Mouse (Mus musculus): Measurements from ENCODE around the gene Nfkbie. TPM values are rescaled to one million over a fixed set of nuclear protein-coding genes. Genes with fewer than 3 reads are reported as not detected.

The Nfkbie gene
- total RNA-seq (2021) = 1 to 10 TPM; 2.6 to 3.2 TPM

DNA sequence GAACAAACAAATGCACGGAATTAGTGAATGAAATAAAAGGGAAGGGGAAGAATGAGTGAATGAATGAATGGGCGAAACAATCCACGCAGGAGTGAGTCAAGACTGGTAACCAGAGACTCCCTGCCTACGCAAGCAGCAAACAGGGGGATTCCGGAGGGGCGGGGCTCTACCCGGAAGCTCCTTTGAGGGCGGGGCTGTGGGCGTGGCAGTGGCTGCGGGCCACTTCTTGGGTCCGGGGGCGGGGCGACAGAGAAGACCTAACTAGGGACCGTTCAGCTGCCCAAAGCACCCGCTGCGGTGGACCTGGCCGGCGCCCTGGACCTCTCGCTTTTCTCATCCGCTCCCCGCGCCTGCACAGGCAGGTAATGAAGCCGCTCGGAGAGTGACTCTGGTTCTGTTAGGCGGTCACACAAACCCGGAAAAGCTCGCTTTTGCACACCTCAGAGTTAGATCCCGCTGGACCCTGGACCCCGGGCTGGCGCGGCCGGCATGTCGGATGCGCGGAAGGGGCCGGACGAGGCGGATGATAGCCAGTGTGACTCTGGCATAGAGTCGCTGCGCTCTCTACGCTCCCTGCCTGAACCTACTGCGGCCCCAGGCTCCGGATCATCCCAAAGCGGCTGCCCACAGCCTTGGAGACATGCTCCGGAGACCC, at the start of gene Nfkbie:
TSS of gene Nfkbie (plus strand) at position 252 of the 655 bp plus-strand sequence.
- DNase-seq (ENCODE audit: extremely low spot score in 1 of 2, low spot score in 1 of 2) = peak; percentile 74 to 77

DNA sequence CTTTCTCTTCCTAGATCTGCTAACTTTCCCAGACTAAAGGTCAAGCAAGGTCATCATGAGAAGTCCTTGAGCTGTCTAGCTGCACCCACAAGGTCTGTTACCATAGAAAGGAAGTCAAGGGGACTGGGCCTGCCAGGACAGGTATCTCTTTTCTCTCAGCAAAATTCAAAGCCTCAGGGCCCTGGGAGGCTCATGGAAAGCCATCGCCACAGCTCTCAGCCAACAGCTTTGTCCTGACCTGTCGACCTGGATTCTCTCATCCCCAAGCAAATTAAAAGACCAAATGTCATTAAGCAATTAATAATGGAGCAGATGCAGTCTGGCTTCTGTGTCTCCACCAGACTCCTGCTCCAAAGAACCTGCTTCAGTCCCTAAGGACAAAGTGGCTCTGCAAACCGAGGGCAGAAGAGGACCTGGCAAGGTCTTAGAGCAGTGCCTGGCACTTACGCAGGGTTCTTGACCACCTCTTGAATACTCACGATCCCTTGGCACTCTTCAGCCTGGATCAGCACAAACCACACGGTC, 49.5 kb upstream of the Nfkbie start:
- no peak for DNase-seq (ENCODE audit: extremely low spot score in 1 of 2, low spot score in 1 of 2)

DNA sequence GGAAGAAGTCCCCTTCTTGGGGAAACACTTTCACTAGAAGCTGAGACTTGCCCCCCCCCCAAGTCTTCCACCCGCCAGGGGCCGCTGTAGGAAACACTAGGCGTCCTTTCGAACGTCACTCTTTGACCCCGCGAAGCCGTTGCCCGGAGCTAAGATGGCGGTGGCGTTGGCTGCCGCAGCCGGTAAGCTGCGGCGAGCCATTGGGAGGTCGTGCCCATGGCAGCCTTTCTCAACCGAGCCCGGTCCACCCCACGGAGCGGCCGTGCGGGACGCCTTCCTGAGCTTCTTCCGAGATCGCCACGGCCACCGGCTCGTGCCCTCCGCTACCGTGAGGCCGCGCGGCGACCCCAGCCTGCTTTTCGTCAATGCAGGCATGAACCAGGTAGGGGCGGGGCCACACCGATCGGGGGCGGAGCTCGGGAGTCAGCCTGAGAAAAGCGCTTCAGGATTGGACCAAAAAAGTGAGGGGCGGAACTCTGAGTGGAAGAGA, 48.8 kb upstream of the Nfkbie start, which contains the start of gene Aars2:
TSS of gene Aars2 (plus strand) at position 142 of the 490 bp plus-strand sequence.
- DNase-seq (ENCODE audit: extremely low spot score in 1 of 2, low spot score in 1 of 2) = peak; percentile 90 to 94

DNA sequence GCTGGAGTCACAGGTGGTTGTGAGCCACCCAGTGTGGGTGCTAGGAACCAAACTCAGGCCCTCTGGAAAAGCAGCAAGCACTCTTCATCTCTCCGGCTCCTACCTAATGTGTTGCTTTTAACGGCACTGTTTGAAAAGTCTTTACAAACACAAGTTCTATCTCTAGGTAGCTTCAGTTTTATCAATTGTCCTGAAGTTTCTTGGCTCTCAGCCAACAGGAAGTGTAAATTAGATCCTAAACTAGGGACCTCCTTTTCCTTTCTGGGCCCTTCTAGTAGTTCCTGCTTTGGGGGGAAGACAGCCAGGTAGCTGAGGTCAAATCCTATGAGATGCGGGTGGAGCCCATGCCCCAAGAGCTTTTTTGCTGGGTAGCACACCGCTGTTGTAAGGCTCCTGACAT, 44.6 kb upstream of the Nfkbie start:
- no peak for DNase-seq (ENCODE audit: extremely low spot score in 1 of 2, low spot score in 1 of 2)

DNA sequence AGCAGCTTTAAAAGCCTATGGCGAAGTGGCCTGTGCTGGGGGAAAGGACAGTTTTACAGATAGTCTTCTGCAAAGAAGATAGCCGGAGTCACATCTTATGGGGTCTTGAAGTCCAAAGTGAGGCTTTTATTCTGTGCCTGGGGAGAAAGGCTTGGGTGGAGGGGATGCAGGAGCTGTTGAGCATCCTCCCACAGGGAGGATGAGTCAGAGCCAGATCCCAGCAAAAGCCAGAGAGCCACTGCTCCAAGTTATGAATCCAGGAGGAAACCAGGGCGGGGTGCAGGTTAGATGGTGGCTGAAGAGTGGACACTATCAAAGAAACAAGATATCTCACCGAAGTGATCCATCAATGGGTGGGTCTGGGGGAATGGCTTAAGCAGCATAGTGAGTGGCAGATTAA, 43.7 kb upstream of the Nfkbie start:
- DNase-seq (ENCODE audit: extremely low spot score in 1 of 2, low spot score in 1 of 2) = no peak

DNA sequence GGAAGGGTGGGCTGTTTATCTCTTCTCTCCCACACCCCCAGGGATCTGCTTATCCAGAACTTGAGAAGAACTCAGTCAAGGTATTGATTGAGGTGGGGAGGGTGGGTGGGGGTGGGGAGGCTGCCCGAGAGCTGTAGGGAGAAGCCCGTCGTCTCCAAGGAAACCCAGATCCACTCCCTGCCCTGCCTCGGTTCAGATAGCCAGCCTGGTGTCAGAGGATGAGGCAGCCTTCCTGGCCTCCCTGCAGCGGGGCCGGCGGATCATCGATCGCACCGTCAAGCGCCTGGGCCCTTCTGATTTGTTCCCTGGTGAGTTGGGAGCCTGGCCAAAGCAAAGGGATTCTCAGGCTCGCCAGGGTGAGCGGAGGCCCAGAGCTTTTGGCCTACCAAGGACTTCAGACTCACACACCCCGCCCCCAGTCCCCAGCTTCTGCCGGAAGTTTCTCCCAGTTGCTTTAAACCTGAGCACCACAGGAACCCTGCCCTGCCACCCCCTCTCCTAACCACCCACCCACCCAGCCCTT, 40.2 kb upstream of the Nfkbie start:
- no peak for DNase-seq (ENCODE audit: extremely low spot score in 1 of 2, low spot score in 1 of 2)

DNA sequence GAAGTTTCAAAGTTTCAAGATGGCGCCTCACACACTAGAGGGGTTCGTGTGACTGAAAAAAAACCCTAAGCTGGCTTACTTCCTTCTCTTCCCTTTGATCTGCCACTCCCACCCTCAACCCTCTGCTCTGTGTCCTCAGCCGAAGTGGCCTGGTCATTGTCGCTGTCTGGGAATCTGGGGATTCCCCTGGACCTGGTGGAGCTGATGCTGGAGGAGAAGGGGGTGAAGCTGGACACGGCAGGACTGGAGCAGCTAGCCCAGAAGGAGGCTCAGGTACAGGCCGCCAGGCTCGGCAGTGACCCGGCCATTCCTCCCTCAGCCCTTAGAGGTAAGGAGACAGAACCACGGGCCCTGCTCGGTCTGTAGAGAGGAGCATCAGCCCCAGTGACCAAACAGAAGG, 39.7 kb upstream of the Nfkbie start:
- no peak for DNase-seq (ENCODE audit: extremely low spot score in 1 of 2, low spot score in 1 of 2)

DNA sequence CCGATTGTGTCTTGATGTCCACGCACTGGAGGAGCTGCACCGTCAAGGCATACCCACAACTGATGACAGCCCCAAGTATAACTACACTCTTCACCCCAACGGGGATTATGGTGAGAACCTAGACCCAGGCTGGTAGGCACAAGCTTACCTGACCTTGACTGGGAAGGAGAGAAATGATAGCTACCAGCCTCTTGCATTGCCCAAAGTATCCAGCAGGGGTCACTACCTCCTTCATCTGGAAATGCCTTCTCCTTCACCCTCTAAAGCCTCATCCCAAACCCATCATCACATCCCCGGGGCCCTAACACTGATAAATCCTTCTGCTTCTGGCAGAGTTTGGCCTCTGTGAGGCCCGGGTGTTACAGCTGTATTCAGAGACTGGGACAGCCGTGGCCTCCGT, 39.0 kb upstream of the Nfkbie start:
- DNase-seq (ENCODE audit: extremely low spot score in 1 of 2, low spot score in 1 of 2) = peak; percentile 83 to 97

DNA sequence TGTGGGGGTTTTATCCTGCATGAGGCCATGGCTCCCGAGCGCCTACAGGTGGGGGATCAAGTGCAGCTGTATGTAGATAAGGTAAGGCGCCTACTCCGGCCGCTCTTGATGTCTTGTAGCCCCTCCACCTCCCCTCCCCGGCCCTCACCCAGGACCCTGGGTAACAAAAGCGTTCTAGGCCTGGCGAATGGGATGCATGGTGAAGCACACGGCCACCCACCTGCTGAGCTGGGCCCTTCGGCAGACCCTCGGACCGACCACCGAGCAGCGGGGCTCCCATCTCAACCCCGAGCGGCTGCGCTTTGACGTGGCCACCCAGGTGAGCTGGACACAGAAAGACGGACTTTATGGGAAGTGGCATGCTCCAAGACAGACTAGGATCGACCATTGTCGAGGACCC, 38.4 kb upstream of the Nfkbie start:
- DNase-seq (ENCODE audit: extremely low spot score in 1 of 2, low spot score in 1 of 2) = no peak

DNA sequence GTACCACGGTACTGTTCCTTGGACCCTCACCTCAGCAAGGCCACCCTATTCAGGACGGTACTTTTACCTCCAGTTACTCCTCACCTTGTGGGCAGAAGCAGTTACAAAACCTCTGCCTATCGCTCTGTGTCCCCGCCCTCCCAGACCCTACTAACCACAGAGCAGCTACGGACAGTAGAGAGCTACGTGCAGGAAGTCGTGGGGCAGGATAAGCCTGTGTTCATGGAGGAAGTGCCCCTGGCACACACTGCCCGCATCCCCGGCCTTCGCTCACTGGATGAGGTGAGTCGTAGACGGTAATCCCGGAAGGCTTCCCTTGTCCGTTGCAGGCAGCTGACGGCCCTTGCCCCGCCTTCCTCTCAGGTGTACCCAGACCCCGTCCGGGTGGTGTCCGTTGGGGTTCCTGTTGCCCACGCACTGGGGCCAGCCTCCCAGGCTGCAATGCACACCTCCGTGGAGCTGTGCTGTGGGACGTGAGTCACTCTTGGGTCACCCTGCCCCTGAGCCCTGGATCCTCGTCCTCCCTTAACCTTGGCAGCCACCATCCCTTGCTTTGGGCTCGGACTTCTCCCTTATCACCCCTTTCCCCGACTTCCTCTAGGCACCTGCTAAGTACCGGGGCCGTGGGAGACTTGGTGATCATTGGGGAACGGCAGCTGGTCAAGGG, 37.8 kb upstream of the Nfkbie start:
- no peak for DNase-seq (ENCODE audit: extremely low spot score in 1 of 2, low spot score in 1 of 2)

DNA sequence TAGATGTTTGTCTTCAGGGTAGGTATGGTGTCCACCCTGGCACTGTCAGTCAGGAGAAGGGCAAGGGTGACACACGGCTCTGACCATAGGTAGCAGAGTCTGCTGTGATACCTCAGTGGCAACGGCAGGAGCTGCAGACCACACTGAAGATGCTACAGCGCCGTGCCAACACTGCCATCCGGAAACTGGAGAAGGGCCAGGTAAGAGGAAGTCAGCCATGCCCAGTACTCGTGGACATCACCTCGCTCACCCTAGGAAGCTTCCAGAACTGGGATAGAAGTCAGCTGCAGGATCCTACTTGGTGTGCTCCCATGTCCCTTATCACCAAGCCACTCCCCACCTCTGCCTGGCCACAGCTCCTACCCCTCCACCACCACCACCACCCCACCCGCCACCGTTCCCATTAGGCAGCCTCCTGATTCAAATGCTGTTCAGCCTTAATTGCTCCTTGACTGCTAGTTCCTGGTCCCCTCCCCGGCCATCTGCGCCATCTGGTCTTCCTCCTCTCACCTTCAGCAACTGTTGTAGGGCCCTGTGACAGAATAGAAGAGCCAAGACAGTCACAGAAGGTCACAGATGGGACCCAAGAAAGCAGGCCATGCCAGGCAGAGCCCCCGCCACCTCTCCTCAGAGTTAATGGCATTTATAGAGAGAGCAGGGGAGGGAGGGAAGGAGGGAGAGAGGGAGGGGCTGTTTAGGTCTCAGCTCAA, 36.6 kb upstream of the Nfkbie start:
- no peak for DNase-seq (ENCODE audit: extremely low spot score in 1 of 2, low spot score in 1 of 2)

DNA sequence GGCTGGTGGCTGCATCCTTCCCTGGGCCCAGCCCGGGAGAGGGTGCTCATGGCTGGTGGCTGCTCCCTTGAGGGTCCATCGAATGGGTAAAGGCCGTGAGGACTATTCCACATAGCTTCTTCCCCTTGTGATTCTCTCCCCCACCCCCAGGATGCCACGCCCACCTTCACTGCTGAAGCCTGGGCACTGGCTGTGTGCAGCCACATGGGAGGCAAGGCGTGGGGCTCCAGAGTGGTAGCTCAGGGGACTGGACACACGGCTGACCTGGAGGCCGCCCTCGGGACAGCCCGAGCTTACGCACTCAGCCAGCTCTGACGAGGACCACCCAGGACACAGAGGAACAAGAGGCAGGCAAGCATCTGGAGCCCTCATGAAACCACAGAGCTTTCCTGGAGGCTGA, 35.4 kb upstream of the Nfkbie start:
- no peak for DNase-seq (ENCODE audit: extremely low spot score in 1 of 2, low spot score in 1 of 2)

DNA sequence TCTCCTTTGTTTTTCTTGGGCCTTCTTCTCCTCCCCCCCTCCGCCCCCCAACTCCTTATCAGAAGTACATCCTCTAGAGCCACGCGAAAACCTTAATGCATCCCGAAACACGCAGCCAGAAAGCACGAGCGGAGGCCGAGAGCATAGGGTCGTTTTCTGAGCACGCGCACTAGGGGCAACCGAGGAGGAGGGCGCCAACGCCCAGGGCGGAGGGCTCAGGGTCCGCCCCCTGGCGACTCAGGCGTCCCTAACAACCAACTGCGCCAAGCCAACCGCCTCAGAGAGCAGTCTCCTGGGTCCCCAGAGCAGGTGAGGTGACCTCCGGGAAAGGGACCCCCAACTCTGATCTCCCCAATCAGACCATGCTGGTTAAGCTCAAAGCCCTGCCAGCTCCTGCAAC, 32.2 kb upstream of the Nfkbie start, which contains the start of gene Tcte1:
TSS of gene Tcte1 (plus strand) at position 172 of the 400 bp plus-strand sequence.
- DNase-seq (ENCODE audit: extremely low spot score in 1 of 2, low spot score in 1 of 2) = no peak

DNA sequence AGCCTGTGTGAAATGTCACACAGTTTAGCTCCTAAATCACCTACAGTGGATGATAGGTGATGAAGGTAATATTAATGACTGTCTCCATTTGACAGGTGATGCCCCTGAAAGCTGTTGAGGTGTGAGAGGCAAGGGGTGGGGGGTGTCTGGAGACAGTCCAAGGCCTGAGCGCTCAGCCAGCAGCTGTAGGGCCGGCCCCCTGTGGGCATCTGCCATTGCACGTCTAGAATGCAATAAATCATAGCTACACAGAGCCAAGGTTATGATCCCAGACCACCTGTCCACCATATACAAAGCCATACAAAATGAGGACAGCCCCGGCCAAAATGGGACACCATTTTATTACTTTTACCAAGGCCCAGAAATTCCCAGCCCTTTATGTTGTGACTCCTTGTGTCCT, 30.5 kb upstream of the Nfkbie start:
- DNase-seq (ENCODE audit: extremely low spot score in 1 of 2, low spot score in 1 of 2) = no peak

DNA sequence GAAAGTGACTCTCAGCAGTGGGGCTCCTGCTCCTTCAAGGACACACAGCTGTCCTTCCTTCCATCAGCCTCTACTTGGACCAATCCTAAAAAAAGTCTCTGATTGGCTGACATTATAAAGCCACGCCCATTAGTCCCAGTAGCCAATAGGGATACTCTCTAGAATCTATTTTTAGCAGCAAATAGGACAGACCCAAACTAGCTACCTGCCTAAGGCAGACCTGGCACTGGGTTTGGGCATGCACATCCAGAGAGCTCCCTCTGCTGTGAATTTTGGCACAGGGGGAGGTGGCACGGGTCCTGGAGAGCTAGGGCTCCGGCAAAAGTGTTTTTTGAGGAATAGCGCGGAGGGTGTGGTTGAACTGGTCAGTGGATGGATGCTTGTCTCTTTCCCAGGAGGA, 28.9 kb upstream of the Nfkbie start:
- no peak for DNase-seq (ENCODE audit: extremely low spot score in 1 of 2, low spot score in 1 of 2)

DNA sequence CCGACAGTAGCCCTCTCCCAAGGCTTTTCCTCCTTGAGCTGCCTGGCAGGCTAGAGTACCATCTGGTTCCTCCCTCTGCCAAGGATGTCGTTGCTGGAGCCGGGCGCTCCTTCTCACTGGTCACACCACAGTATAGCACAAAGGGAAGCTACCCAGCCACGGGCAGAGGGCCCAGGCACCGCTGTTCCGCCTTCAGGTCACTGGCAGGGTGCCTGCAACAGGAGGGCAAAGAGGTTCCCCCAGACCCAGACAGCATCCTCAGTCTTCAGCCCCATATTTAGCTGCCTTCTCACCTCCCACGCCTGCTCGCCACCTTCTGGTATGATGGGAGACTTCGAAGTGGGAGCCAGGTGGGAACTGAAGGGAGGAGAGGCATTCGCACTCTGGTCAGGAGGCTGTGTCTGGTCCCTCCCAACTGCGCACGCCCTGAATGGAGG, 25.1 kb upstream of the Nfkbie start:
- peak in 1 of 2 experiments; percentile 53 for DNase-seq (ENCODE audit: extremely low spot score in 1 of 2, low spot score in 1 of 2)

DNA sequence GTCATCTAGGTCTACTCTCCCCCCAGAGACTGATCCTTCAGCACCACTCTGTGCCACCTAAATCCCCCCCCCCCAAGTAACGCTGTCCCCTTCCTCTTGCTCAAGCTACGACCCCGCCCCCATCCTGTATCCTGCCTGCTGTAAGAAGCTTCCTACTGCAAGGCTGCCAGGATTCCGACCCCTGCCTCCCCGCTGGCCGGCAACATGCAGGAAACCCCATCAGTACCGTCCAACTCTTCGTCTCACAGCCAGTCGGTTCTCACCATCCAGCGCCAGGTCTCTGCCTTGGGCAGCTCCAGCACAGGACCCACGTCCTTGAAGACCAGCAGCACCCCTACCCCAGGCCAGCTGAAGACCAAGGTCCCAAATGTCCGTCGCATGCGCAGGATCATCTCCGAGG, 22.6 kb upstream of the Nfkbie start:
- no peak for DNase-seq (ENCODE audit: extremely low spot score in 1 of 2, low spot score in 1 of 2)

DNA sequence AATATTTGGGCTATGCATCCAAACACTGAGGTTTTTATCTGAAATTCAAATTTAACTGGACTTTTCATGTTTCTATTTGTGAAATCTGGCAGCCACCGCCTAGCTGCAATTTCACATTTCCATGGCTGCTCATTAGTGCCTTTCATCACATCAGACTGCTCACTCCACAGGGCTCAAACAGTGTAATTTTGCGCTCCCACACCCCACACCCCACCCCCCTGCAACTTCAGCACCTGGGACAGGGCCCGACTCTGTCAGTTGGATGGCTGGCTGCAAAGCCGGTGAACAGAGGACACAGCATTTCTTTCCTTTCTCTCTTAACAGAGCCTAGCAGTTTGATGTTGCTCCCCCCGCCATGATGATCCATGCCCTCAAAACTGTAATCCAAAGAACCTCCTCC, 19.2 kb upstream of the Nfkbie start:
- DNase-seq (ENCODE audit: extremely low spot score in 1 of 2, low spot score in 1 of 2) = no peak

DNA sequence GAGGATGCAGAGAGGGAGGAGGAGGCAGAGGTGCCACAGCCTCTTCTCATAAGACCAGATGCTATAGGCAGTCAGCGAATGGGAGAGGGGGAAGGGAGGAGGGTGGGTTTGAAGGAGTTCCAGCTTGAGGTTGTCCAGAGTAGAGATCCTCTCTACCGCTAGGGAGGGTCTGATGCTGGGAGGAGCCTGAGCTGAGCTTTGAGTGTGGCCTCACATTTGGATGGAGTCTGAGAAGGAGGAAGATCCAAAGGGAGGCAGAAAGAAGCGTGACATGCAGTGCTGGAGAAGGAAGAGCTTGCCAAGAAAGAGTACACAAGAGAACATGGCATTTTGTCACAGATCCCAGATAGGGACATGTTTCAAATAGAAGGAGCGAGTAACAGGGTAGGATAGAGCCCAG, 17.1 kb upstream of the Nfkbie start:
- DNase-seq (ENCODE audit: extremely low spot score in 1 of 2, low spot score in 1 of 2) = no peak

DNA sequence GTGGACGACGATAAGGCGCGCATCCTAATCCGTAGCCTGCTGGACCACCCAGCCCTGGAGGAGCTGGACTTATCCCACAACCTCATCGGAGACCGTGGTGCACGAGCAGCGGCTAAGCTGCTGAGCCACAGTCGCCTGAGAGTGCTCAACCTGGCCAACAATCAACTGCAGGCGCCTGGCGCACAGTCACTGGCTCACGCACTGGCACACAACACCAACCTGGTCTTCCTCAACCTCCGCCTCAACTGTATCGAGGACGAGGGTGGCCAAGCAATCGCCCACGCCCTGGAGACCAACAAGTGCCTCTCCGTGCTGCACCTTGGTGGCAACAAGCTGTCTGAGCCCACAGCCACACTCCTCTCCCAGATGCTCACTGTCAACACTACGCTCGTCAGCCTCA, 15.8 kb upstream of the Nfkbie start:
- no peak for DNase-seq (ENCODE audit: extremely low spot score in 1 of 2, low spot score in 1 of 2)

DNA sequence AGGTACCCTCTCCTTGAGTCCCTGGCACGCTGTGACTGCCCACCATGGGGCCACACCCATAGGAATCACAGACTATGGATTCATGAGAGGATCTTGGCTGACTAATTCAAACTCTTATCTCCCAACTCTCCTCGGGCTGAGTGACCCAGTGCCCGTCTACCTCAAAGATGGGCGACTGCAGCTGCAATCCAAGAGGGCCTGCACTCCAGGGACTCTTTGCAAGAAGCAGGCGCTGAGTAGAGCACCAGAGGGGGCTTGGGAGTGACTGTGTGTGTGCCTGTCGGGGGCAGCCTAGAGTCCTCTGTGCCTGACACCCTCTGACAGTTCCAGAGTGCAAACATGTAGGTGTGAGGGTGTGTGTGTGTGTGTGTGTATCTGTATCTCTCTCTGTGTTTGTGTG, 13.4 kb upstream of the Nfkbie start:
- no peak for DNase-seq (ENCODE audit: extremely low spot score in 1 of 2, low spot score in 1 of 2)

All from layer of hippocampus, postnatal 25 days (tissue).